Comparison of ENCODE assay signal across 30 mouse cellular contexts in genomic region chr10:71657525-71657924, GRCm38 (mm10).
"Had no signal": no experiment of that assay in that cellular context is flagged by ENCODE, and none has a peak within 500 bp of the region (broad histone marks: within the 10 kb centered on the region; RNA-seq: fewer than 3 reads in every experiment).

No protein-coding gene starts in this region.

- H3K27ac ChIP-seq: limb, embryonic 10.5 days; limb, embryonic 12.5 days; limb, embryonic 13.5 days; limb, embryonic 15.5 days; liver, embryonic 12.5 days; liver, embryonic 13.5 days; liver, embryonic 14.5 days; liver, embryonic 15.5 days; lung, embryonic 15.5 days; macrophage; midbrain, embryonic 10.5 days; midbrain, embryonic 12.5 days; midbrain, embryonic 13.5 days; neural tube, embryonic 12.5 days had no signal

- ATAC-seq: liver, embryonic 12.5 days; lung, postnatal 0 days; midbrain, embryonic 13.5 days; midbrain, embryonic 16.5 days had no signal

- H3K4me3 ChIP-seq: limb, embryonic 10.5 days; limb, embryonic 12.5 days; limb, embryonic 13.5 days; limb, embryonic 15.5 days; liver, embryonic 12.5 days; liver, embryonic 13.5 days; liver, embryonic 15.5 days; lung, embryonic 15.5 days; megakaryocyte, embryonic 14.5 days; midbrain, embryonic 10.5 days; midbrain, embryonic 12.5 days; midbrain, embryonic 13.5 days; myocyte; neural tube, embryonic 12.5 days had no signal

- H3K9ac ChIP-seq: limb, embryonic 12.5 days; limb, embryonic 13.5 days; limb, embryonic 15.5 days; liver, embryonic 12.5 days; liver, embryonic 13.5 days; liver, embryonic 14.5 days; liver, embryonic 15.5 days; liver, postnatal 0 days; lung, embryonic 14.5 days; lung, embryonic 15.5 days; midbrain, embryonic 12.5 days; midbrain, embryonic 13.5 days; neural tube, embryonic 12.5 days had no signal

- H3K27me3 ChIP-seq: limb, embryonic 12.5 days; limb, embryonic 13.5 days; limb, embryonic 15.5 days; liver, embryonic 12.5 days; liver, embryonic 13.5 days; liver, embryonic 15.5 days; lung, embryonic 15.5 days; megakaryocyte, embryonic 14.5 days; midbrain, embryonic 12.5 days; midbrain, embryonic 13.5 days; neural tube, embryonic 12.5 days had no signal

- H3K36me3 ChIP-seq: limb, embryonic 10.5 days; limb, embryonic 12.5 days; limb, embryonic 13.5 days; limb, embryonic 15.5 days; liver, embryonic 12.5 days; liver, embryonic 13.5 days; liver, embryonic 15.5 days; lung, embryonic 15.5 days; midbrain, embryonic 10.5 days; midbrain, embryonic 12.5 days; midbrain, embryonic 13.5 days; neural tube, embryonic 12.5 days had no signal

- H3K4me2 ChIP-seq: limb, embryonic 12.5 days; limb, embryonic 13.5 days; limb, embryonic 15.5 days; liver, embryonic 11.5 days; liver, embryonic 12.5 days; liver, embryonic 13.5 days; liver, embryonic 15.5 days; lung, embryonic 14.5 days; lung, embryonic 15.5 days; midbrain, embryonic 12.5 days; midbrain, embryonic 13.5 days; neural tube, embryonic 12.5 days had no signal

- H3K4me1 ChIP-seq: limb, embryonic 10.5 days; limb, embryonic 12.5 days; limb, embryonic 13.5 days; limb, embryonic 15.5 days; liver, embryonic 12.5 days; liver, embryonic 13.5 days; liver, embryonic 15.5 days; lung, embryonic 15.5 days; megakaryocyte, embryonic 14.5 days; midbrain, embryonic 10.5 days; midbrain, embryonic 12.5 days; midbrain, embryonic 13.5 days; neural tube, embryonic 12.5 days had no signal

- H3K9me3 ChIP-seq: limb, embryonic 10.5 days; limb, embryonic 12.5 days; limb, embryonic 13.5 days; limb, embryonic 15.5 days; liver, embryonic 13.5 days; liver, embryonic 15.5 days; lung, embryonic 15.5 days; midbrain, embryonic 10.5 days; midbrain, embryonic 12.5 days; midbrain, embryonic 13.5 days; neural tube, embryonic 12.5 days had no signal

- DNase-seq: left cerebral cortex, postnatal 4 days; liver; liver, embryonic 13.5 days; liver, postnatal 0 days; lung, adult 18-20 months; lung, adult 2 months; lung, embryonic 14.5 days; lung, postnatal 10 days; lung, postnatal 14 days; lung, postnatal 36 days; lung, postnatal 4 days; midbrain, embryonic 14.5 days had no signal
